Mouse (Mus musculus) erythroblast, embryonic 14.5 days (primary cell): Measurements from ENCODE around the gene Prkca.

Experiments
- GATA1 ChIP-seq: IDR thresholded peaks from 2 replicates; pipeline ENCODE4 v1.6.1; 2012; ENCODE audit warnings: low read length, inconsistent platforms, mixed read lengths
- TAL1 ChIP-seq: IDR thresholded peaks from 3 replicates; pipeline ENCODE4 v1.6.1; 2012; ENCODE audit warnings: low read length, inconsistent platforms, mixed read lengths

GRCm38 (mm10) chr11:108226248-108226647 is 117.5 kb downstream of the Prkca start:
- TF ChIP-seq TAL1 (no peak), GATA1 (no peak)
